Mouse (Mus musculus): Measurements from ENCODE around the gene Opa3. TPM values are rescaled to one million over a fixed set of nuclear protein-coding genes. Genes with fewer than 3 reads are reported as not detected.

Opa3 gene
- total RNA-seq, 1 experiment from 2014 or later: 26.8 TPM

DNA sequence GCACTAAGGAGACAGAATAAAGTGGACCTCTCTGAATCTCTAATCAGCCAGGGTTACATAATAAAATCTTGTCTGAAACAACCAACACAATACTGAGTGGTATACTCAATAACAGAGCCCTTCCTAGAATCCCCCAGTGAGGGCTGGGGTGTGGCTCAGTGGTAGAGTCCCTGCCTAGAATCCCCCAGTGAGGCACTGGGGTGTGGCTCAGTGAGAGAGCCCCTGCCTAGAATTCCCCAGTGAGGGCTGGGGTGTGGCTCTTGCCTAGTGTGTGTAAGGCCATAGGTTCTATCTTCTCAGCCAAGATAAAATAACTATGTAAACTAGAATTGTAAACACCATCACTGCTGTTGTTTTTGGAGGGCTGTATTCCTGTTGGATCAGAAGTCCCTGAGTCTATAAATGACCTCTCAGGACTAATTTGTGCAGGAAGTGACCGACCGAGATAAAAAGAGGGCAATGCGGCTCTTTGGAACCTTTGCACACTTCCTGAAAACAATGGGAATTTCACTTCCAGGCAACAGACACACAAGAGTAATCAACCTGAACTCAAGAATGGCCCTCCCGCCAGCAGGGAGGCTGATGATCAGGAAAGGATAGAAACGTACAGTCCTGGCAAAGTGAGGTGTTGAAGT is 17.0 kb upstream of the Opa3 start:
- ATAC-seq (replicated peaks in 1 of 2; ENCODE audit: insufficient read depth in 1 of 2, low FRiP score in 2 of 2, low TSS enrichment in 1 of 2, low read depth in 1 of 2, poor library complexity in 2 of 2, severe bottlenecking in 2 of 2): no peak

DNA sequence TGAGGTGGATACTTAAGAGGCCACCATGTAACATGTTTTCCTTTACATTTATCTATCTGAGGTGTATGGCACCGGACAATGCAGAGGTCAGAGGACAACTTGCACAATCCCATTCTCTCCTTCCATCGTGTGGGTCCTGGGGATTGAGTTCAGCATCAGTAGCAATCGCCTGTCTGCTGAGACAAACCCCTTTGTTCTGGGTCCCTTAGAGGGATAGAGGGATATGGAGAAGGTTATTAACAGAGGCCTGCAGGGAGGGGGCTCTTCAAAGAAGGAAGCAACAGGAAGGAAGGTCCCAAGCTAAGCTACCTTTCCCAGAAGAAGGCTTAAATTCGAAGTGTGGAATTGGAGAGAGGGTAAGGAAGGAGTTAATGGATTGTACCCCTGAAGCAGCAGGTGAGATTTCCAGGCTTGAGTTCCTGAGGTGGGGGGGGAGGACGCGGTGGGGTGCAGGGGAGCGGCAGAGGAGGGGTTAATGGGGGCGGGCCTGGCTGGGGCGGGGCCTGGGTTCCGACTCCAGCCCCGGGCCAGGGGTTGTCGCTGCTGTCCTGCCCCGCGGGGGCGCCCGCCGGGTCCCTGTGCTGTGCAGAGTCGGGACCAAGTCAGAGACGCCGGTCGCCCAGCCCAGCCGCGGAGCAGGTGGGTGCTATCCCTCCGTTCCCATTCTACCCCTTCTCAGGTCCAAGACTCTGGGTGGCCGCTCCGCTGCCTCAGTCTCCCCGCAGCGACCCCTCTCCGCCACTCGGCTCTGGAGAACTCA is 16.0 kb upstream of the Opa3 start, which contains the start of gene Gpr4:
Gene Gpr4, plus strand, starts transcription at position 543 of the 760 bp plus-strand sequence.
- peak; percentile 29 to 47; a peak in 1 of 4 replicates for ATAC-seq (replicated peaks in 1 of 2; ENCODE audit: insufficient read depth in 1 of 2, low FRiP score in 2 of 2, low TSS enrichment in 1 of 2, low read depth in 1 of 2, poor library complexity in 2 of 2, severe bottlenecking in 2 of 2)

DNA sequence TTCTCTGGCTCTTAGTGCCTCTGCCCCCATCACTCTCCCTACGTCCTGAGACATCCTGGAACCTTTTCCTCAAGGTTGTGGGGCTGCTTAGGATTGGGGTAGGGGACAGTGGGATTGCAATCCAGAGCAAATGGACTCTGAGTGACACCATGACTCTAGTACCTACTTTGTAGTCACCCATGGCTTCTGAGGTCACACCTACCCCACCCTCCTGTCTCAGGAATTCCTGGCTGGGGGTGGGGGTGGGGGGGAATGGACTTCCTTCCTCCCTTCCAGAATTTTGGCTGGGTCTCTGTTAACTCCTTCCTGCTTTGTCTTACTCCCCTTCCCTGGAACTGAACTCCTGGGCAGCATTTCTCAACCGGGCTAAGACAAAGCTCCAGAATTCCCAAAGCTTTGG is 14.7 kb upstream of the Opa3 start:
- no peak for ATAC-seq (replicated peaks in 1 of 2; ENCODE audit: insufficient read depth in 1 of 2, low FRiP score in 2 of 2, low TSS enrichment in 1 of 2, low read depth in 1 of 2, poor library complexity in 2 of 2, severe bottlenecking in 2 of 2)

DNA sequence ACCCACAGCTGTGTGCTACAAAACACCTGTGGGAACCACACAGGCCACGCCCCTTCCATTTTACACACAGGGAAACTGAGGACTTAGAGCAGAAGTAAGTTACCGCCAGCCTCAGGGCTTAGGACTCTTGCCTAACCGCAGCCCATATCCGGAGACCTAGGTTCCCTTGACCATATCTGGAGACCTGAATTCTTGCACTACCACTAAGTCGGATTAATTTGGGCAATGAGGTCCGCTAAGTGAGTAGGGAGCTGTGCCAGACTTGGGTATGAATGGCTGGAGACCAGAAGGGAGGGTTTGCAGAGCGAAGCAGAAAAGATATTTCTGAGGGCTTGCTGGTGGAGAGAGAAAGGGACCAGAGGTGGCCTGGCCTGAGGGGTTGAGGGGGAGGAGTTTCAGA is 13.8 kb upstream of the Opa3 start:
- peak in 1 of 2 experiments; percentile 31; a peak in 1 of 4 replicates for ATAC-seq (replicated peaks in 1 of 2; ENCODE audit: insufficient read depth in 1 of 2, low FRiP score in 2 of 2, low TSS enrichment in 1 of 2, low read depth in 1 of 2, poor library complexity in 2 of 2, severe bottlenecking in 2 of 2)

- ATAC-seq (replicated peaks in 1 of 2; ENCODE audit: insufficient read depth in 1 of 2, low FRiP score in 2 of 2, low TSS enrichment in 1 of 2, low read depth in 1 of 2, poor library complexity in 2 of 2, severe bottlenecking in 2 of 2): peak; percentile 11 to 28; a peak in 1 of 4 replicates
Measured at GRCm38 (mm10) chr7:19214940-19215339, 13.2 kb upstream of the Opa3 start.

DNA sequence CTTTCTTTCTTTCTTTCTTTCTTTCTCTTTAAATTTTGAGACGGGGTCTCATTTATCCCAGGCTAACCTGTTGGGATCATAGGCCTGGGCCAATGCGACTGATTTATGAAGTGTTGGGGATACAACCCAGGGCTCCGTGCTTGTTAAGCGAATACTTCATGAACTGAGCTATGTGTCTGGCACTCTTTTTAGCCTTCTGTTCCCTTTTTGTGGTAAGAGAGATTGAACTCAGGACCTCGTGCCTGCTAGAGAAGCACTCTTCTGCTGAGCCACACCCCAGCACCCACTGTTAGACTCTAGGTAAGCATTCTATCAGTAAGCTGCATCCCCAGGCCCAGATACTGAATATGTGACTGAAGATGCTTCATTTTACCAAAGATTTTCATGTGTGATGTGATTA is 10.6 kb upstream of the Opa3 start:
- ATAC-seq (replicated peaks in 1 of 2; ENCODE audit: insufficient read depth in 1 of 2, low FRiP score in 2 of 2, low TSS enrichment in 1 of 2, low read depth in 1 of 2, poor library complexity in 2 of 2, severe bottlenecking in 2 of 2): peak; percentile 42 to 56; a peak in 2 of 4 replicates

GRCm38 (mm10) chr7:19217944-19218343 is 10.2 kb upstream of the Opa3 start:
- peak in 1 of 2 experiments; percentile 46; a peak in 2 of 4 replicates for ATAC-seq (replicated peaks in 1 of 2; ENCODE audit: insufficient read depth in 1 of 2, low FRiP score in 2 of 2, low TSS enrichment in 1 of 2, low read depth in 1 of 2, poor library complexity in 2 of 2, severe bottlenecking in 2 of 2)

DNA sequence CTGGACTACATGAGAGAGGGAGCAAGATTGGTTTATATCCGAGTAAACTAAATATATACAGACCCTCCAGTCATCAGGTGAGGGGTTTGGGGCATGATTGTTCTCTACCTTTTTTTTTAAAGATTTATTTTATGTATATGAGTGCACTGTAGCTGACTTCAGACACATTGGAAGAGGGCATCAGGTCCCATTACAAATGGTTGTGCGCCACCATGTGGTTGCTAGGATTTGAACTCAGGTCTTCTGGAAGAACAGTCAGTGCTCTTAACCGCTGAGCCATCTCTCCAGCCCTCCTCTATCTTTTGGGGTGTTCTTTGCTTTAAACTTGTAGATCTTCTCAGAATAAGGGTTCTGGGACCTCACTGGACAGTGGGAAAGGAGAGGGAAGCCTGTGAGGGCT is 8.1 kb upstream of the Opa3 start:
- no peak for ATAC-seq (replicated peaks in 1 of 2; ENCODE audit: insufficient read depth in 1 of 2, low FRiP score in 2 of 2, low TSS enrichment in 1 of 2, low read depth in 1 of 2, poor library complexity in 2 of 2, severe bottlenecking in 2 of 2)

DNA sequence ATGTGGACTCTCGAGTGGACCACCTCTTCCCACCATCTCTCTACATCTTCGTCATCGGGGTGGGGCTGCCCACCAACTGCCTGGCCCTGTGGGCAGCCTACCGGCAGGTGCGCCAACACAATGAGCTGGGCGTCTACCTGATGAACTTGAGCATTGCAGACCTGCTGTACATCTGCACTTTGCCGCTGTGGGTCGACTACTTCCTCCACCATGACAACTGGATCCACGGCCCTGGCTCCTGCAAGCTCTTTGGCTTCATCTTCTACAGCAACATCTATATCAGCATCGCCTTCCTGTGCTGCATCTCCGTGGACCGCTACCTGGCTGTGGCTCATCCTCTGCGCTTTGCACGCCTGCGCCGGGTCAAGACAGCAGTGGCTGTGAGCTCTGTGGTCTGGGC is 5.9 kb upstream of the Opa3 start:
- ATAC-seq (replicated peaks in 1 of 2; ENCODE audit: insufficient read depth in 1 of 2, low FRiP score in 2 of 2, low TSS enrichment in 1 of 2, low read depth in 1 of 2, poor library complexity in 2 of 2, severe bottlenecking in 2 of 2): no peak

DNA sequence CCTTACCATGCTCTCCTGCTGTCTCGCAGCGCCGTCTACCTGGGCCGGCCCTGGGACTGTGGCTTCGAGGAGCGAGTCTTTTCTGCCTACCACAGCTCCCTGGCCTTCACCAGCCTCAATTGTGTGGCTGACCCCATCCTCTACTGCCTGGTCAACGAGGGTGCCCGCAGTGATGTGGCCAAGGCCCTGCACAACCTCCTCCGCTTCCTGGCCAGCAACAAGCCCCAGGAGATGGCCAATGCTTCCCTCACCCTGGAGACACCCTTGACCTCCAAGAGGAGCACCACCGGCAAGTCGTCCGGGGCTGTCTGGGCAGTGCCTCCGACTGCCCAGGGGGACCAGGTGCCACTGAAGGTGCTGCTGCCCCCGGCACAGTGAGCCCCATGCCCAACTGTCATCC is 5.3 kb upstream of the Opa3 start:
- no peak for ATAC-seq (replicated peaks in 1 of 2; ENCODE audit: insufficient read depth in 1 of 2, low FRiP score in 2 of 2, low TSS enrichment in 1 of 2, low read depth in 1 of 2, poor library complexity in 2 of 2, severe bottlenecking in 2 of 2)

DNA sequence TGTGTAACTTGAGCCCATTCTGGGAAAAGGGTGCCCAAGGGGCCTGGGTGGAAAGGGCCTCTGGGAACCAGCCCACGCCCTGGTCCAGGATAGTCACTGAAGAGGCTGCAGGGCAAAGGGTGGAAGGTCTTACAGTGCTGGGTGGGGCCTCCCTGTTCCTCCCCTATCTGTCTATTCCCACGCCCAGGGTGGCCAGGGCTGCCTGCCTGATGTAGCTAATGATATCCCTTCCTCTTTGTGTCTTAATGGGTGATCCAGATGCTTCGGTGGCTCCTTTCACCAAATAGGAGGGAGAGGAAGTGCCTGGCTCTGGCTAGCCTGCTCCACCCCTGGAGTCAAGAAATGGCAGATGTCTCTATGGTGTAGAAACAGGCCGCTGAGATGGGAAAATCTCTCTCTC is 3.2 kb upstream of the Opa3 start:
- ATAC-seq (replicated peaks in 1 of 2; ENCODE audit: insufficient read depth in 1 of 2, low FRiP score in 2 of 2, low TSS enrichment in 1 of 2, low read depth in 1 of 2, poor library complexity in 2 of 2, severe bottlenecking in 2 of 2): no peak

DNA sequence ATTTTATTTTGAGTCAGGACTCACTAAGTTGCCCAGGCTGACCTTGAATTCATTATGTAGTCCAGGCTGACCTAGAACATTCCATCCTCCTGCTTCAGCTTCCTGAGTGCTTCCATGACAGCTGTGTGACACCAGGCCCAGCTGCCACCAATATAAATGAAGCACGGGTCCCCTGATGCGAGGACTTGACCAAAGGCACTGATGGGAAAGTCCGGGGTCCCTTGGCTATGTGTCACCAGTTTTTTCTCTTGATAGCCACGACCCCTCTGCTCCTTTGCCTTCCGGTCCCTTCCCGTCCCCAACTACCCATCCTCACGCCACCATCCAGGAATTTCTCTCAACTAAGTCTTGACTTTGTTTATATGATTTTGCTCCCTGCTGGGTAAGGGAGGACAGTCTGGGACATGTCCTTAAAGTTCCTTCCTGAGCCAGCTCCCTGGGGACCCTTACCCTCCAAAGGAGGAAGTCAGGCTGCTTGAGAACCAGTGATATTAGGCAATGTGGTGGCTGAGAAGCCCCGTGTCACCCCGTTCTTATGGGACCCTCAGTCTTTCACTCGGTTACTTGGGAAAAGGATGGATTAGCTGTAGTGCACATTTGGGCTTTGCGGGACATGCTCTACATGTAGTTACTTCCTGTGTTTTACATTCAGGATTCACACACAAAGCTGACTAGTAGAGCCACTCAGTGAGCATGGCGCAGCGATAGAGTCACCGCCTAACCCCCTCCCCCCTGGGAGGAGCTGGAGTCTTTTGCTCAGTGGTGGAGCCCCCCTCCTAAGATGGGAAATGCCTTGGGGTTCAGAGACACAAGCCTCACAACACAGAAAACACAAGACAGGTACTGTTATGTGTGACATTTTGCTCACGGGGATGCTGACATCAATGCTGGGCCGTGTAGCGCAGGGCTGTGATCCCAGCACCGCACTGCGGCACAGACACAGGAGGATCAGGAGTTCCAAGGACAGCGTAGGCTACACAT is 1.0 kb upstream of the Opa3 start:
- peak; percentile 1 to 6; a peak in 2 of 4 replicates for ATAC-seq (replicated peaks in 1 of 2; ENCODE audit: insufficient read depth in 1 of 2, low FRiP score in 2 of 2, low TSS enrichment in 1 of 2, low read depth in 1 of 2, poor library complexity in 2 of 2, severe bottlenecking in 2 of 2)

DNA sequence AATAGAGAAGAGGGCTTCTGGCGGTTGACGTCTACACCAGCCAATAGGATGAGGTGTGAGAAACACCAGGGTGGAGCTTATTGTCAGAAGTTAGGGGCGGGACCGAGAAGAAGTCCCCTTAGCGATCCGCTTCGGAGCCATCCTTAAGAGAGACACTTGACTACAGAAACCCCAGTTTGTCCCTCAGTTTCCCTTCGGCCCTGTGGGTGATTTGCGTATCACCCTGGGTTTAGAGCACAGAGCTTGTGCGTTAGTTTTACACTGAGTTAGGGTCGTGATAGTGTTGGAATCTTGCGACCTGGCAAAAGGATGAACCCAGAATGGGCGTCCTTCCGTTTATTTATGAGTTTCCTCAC is 637 bp downstream of the Opa3 start:
- no peak for ATAC-seq (replicated peaks in 1 of 2; ENCODE audit: insufficient read depth in 1 of 2, low FRiP score in 2 of 2, low TSS enrichment in 1 of 2, low read depth in 1 of 2, poor library complexity in 2 of 2, severe bottlenecking in 2 of 2)

DNA sequence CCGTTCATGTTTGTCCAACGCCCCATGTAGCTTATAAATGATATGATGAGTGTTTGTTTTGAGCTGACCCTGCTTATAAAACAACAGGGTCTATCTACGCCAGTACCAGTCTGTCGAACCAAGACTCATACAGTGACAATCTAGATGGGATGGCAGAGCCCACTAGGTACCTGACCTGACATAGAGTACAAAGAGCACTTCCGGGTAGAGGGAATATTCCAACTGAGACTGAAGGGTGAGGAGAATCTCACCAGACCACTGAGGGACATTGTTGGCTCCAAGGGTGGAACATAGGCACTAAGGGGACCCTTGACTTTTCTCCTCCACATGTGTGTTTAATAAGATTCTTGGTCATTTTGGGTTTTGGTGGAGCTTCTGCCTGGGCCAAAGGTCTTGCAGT is 1.3 kb downstream of the Opa3 start:
- ATAC-seq (replicated peaks in 1 of 2; ENCODE audit: insufficient read depth in 1 of 2, low FRiP score in 2 of 2, low TSS enrichment in 1 of 2, low read depth in 1 of 2, poor library complexity in 2 of 2, severe bottlenecking in 2 of 2): no peak

DNA sequence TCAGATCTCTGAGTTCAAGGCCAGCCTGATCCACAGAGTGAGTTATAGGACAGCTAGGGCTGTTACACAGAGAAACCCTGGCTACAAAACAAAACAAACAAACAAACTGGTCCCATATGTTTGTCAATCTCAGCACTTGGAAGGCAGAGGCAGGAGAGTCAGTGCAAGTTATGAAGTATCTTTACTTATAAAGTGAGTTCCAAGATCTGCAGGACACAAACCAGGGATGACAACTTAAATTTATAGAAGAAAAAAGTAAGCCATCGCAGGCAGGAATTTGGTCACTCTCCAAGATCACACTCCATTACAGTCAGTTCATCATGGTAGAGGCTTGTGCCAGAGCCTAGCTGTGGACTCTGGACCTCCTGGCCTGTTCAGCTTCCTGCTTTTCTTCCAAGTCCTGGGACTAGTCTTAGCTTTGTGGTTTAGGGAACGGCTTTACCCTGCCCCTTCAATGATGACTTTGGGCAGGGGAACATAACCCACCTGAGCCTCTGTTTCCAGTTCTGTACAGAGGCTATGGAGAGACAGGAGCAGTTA is 2.0 kb downstream of the Opa3 start:
- ATAC-seq (replicated peaks in 1 of 2; ENCODE audit: insufficient read depth in 1 of 2, low FRiP score in 2 of 2, low TSS enrichment in 1 of 2, low read depth in 1 of 2, poor library complexity in 2 of 2, severe bottlenecking in 2 of 2): no peak

DNA sequence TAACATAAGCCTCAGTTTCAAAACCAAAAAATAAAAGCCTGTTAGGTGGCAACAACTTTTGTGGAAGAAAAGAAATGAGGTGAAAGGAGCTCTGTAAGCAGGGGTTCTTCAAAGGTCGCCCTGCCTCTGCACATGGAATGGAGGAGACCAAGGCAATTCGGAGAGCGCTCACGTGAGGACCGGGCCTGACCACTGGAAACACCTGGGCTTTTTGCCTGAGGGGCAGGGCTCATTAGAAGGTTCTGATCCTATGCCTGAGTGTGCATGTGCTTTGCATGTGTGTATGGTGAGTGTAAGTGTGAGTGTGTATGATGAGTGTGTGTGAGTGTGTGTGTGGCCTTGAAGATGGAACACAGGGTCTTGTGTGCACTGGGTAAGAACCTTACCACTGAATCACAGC is 2.8 kb downstream of the Opa3 start:
- ATAC-seq (replicated peaks in 1 of 2; ENCODE audit: insufficient read depth in 1 of 2, low FRiP score in 2 of 2, low TSS enrichment in 1 of 2, low read depth in 1 of 2, poor library complexity in 2 of 2, severe bottlenecking in 2 of 2): no peak

DNA sequence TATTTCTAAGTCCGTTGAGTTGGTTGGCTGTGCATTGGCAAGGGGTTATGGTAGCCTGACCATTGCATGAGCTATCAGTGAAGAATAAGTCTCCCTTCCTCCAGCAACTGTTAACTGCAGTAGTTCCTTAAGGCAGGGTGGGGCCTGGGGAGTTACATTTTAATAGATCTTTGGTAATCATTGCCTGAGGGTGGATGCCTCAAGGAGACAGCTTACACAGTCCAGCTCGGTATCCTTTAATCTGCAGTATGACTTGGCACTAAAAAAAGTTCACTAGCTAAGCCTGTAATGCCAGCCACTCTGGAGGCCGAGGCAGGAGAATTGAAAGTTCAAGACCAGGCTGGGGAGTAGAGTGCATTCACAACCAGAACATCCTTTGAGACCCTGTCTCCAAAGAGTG is 3.7 kb downstream of the Opa3 start:
- ATAC-seq (replicated peaks in 1 of 2; ENCODE audit: insufficient read depth in 1 of 2, low FRiP score in 2 of 2, low TSS enrichment in 1 of 2, low read depth in 1 of 2, poor library complexity in 2 of 2, severe bottlenecking in 2 of 2): no peak

- ATAC-seq (replicated peaks in 1 of 2; ENCODE audit: insufficient read depth in 1 of 2, low FRiP score in 2 of 2, low TSS enrichment in 1 of 2, low read depth in 1 of 2, poor library complexity in 2 of 2, severe bottlenecking in 2 of 2): no peak
Measured at GRCm38 (mm10) chr7:19234652-19235051, 6.5 kb downstream of the Opa3 start.
